Comparison of ENCODE assay signal across 20 mouse cellular contexts in genomic region chr17:4581851-4582250, GRCm38 (mm10).
A peak's percentile ranks its signal among the peaks of the same experiment; 100 is the strongest.
DNase-seq lines count a peak whose midpoint lies in the region; TF ChIP-seq lines count a peak whose summit lies in the region.
"Had no signal": no experiment of that assay in that cellular context is flagged by ENCODE, and none has a peak within 500 bp of the region (broad histone marks: within the 10 kb centered on the region; RNA-seq: fewer than 3 reads in every experiment).

No protein-coding gene starts in this region.

- H3K36me3 ChIP-seq in heart, embryonic 10.5 days, result no peaks in the 10 kb centered on the region
- H3K36me3 ChIP-seq in CH12.LX (replicated peaks in 1 of 2; ENCODE audit: control insufficient read depth in 1 of 2, insufficient read depth in 1 of 2, low read length in 1 of 2), result no peaks in the 10 kb centered on the region
- H3K36me3 ChIP-seq: embryonic facial prominence, embryonic 13.5 days; embryonic facial prominence, embryonic 15.5 days; forebrain, embryonic 10.5 days; forebrain, embryonic 12.5 days had no signal

- dilution Hi-C loops in CH12.LX (cut with MboI; ENCODE audit: extremely low pct_ligation_motif_present, extremely low pct_unique_long_range_greater_than_20kb, low sequenced_read_pairs), result no loop called here

- no peak overlapping the region for H3K4me3 ChIP-seq in heart, embryonic 10.5 days
- no peak overlapping the region for H3K4me3 ChIP-seq in CH12.LX (replicated peaks in 1 of 3; ENCODE audit: low read depth in 2 of 3, low read length in 2 of 3, poor library complexity in 1 of 3)
- H3K4me3 ChIP-seq: embryonic facial prominence, embryonic 13.5 days; embryonic facial prominence, embryonic 15.5 days; erythroblast, embryonic 14.5 days; forebrain, embryonic 10.5 days; forebrain, embryonic 12.5 days had no signal

- H3K4me1 ChIP-seq in heart, embryonic 10.5 days, result no peaks in the 10 kb centered on the region
- peaks cover 0 to 14% of the 10 kb centered on the region in 2 experiments; a peak in 1 of 4 replicates for H3K4me1 ChIP-seq in CH12.LX (ENCODE audit: control insufficient read depth in 1 of 2, insufficient read depth in 2 of 2)
- H3K4me1 ChIP-seq: embryonic facial prominence, embryonic 13.5 days; embryonic facial prominence, embryonic 15.5 days; forebrain, embryonic 10.5 days; forebrain, embryonic 12.5 days had no signal

- TF ChIP-seq CTCF in CH12.LX (conservative IDR thresholded peaks at IDR 0.05 in 1 of 2, IDR thresholded peaks at IDR 0.05 in 1 of 2; ENCODE audit: low read depth in 2 of 2, low read length in 2 of 2), result no peak

- no peaks in the 10 kb centered on the region for H3K9me3 ChIP-seq in heart, embryonic 10.5 days
- H3K9me3 ChIP-seq in CH12.LX (replicated peaks; ENCODE audit: low read length), result no peaks in the 10 kb centered on the region
- H3K9me3 ChIP-seq: embryonic facial prominence, embryonic 13.5 days; embryonic facial prominence, embryonic 15.5 days; forebrain, embryonic 10.5 days; forebrain, embryonic 12.5 days had no signal

- H3K4me2 ChIP-seq in CH12.LX (ENCODE audit: insufficient read depth, low read depth, poor library complexity, severe bottlenecking), result no peak overlapping the region
- H3K4me2 ChIP-seq: embryonic facial prominence, embryonic 13.5 days; embryonic facial prominence, embryonic 15.5 days; forebrain, embryonic 12.5 days had no signal

- TF ChIP-seq POLR2A in CH12.LX (IDR thresholded peaks at IDR 0.05; ENCODE audit: low read depth, low read length), result no peak

- no peak overlapping the region for H3K9ac ChIP-seq in CH12.LX (ENCODE audit: insufficient read depth, low read depth)
- H3K9ac ChIP-seq: embryonic facial prominence, embryonic 13.5 days; embryonic facial prominence, embryonic 15.5 days; forebrain, embryonic 12.5 days had no signal

- in situ Hi-C loops in CH12.LX (cut with MboI; ENCODE audit: low pct_ligation_motif_present, low pct_unique_long_range_greater_than_20kb, low sequenced_read_pairs), result no loop called here

- no peak overlapping the region for H3K27ac ChIP-seq in heart, embryonic 10.5 days
- no peak overlapping the region for H3K27ac ChIP-seq in CH12.LX (ENCODE audit: insufficient read depth, low read depth)
- H3K27ac ChIP-seq: embryonic facial prominence, embryonic 13.5 days; embryonic facial prominence, embryonic 15.5 days; forebrain, embryonic 10.5 days; forebrain, embryonic 12.5 days had no signal

- H3K79me2 ChIP-seq in CH12.LX (replicated peaks; ENCODE audit: control insufficient read depth, extremely low read depth, insufficient read depth, poor library complexity, severe bottlenecking), result no peaks in the 10 kb centered on the region

- no peaks in the 10 kb centered on the region for H3K27me3 ChIP-seq in heart, embryonic 10.5 days (ENCODE audit: insufficient read depth, poor library complexity, severe bottlenecking)
- no peaks in the 10 kb centered on the region for H3K27me3 ChIP-seq in CH12.LX (replicated peaks)
- H3K27me3 ChIP-seq: embryonic facial prominence, embryonic 13.5 days; embryonic facial prominence, embryonic 15.5 days; forebrain, embryonic 12.5 days had no signal

- TF ChIP-seq EP300 in CH12.LX (IDR thresholded peaks at IDR 0.05; ENCODE audit: low read length), result no peak

- no peak for TF ChIP-seq RAD21 in CH12.LX (IDR thresholded peaks at IDR 0.05; ENCODE audit: low read depth, low read length)

- WGBS in heart, embryonic 10.5 days, result 85% methylated on average over 11 of the region's 11 CpGs

- peak; percentile 30 for DNase-seq in adrenal gland, postnatal 10 days
- no peak for DNase-seq in adrenal gland, adult 18-20 months (ENCODE audit: low spot score in 2 of 2)
- DNase-seq in heart, adult 11 months, result peak; percentile 77
- no peak for DNase-seq in heart, embryonic 10.5 days (ENCODE audit: low spot score)
- peak; percentile 4 for DNase-seq in CH12.LX (ENCODE audit: extremely low read depth)
- DNase-seq: adrenal gland, adult 8-10 months; adrenal gland, postnatal 36 days; B cell, adult 2 months; cerebellum, adult 11 months; cerebellum, adult 18-20 months; cerebellum, adult 8-10 months; cerebellum, adult 9-11 months; cerebellum, postnatal 14 days; cerebellum, postnatal 36 days; embryo, embryonic 11 days had no signal

TF ChIP-seq in CH12.LX, 34 proteins besides CTCF, POLR2A, EP300 and RAD21:
- TF ChIP-seq ZNF384 (IDR thresholded peaks at IDR 0.05; ENCODE audit: low read depth, low read length) (no peak), RCOR1 (conservative IDR thresholded peaks at IDR 0.05; ENCODE audit: low read depth, low read length) (no peak), USF1 (IDR thresholded peaks at IDR 0.05; ENCODE audit: low read depth, low read length) (no peak), BHLHE40 (IDR thresholded peaks at IDR 0.05; ENCODE audit: low read depth, low read length) (no peak), MYC (IDR thresholded peaks at IDR 0.05; ENCODE audit: low read depth, low read length) (no peak), ETS1 (conservative IDR thresholded peaks at IDR 0.05; ENCODE audit: low read depth, low read length) (no peak), CHD1 (IDR thresholded peaks at IDR 0.05; ENCODE audit: low read depth, low read length) (no peak), GABPA (IDR thresholded peaks at IDR 0.05; ENCODE audit: insufficient replicate concordance, low read depth, low read length) (no peak), NELFE (IDR thresholded peaks at IDR 0.05; ENCODE audit: low read depth, low read length) (no peak), MAFK (IDR thresholded peaks at IDR 0.05; ENCODE audit: insufficient replicate concordance, low read length) (no peak), ELF1 (IDR thresholded peaks at IDR 0.05; ENCODE audit: low read depth, low read length) (no peak), PAX5 (IDR thresholded peaks at IDR 0.05; ENCODE audit: low read length) (no peak), TCF12 (IDR thresholded peaks at IDR 0.05; ENCODE audit: low read depth, low read length) (no peak), KAT2A (IDR thresholded peaks at IDR 0.05; ENCODE audit: insufficient replicate concordance, low read length) (no peak)

Comparison
In these comparisons a context has a peak if more than half of its experiments do, and no peak if none do; other contexts are left out.
1. DNase-seq: peak in adrenal gland, postnatal 10 days (single experiment), heart, adult 11 months (single experiment) and CH12.LX (single experiment); none in adrenal gland, adult 18-20 months (0 of 2) and heart, embryonic 10.5 days (single experiment).